Mouse (Mus musculus): ENCODE data around the gene Spata16.

The Spata16 gene

DNA sequence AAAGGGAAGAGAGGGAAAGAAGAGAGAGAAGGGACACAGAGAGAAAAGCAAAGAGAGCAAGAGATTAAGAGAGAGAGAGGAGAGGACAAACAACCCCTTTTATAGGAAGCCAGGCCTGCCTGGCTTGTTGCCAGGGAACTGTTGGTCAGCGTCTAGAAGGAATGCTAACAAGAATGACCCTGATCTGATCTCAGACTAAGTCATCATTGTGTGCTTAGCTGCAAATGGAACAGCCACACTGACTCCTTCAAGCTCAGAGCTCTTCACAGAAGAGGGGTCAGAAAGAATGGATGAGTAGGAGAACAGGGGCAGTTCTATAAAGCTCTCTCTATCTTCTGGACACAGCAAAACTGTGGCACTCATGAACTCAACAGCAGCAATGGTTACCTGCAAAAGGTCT lies 334.7 kb downstream of the Spata16 start:
- DNase-seq (ENCODE audit: low spot score), result no peak

DNA sequence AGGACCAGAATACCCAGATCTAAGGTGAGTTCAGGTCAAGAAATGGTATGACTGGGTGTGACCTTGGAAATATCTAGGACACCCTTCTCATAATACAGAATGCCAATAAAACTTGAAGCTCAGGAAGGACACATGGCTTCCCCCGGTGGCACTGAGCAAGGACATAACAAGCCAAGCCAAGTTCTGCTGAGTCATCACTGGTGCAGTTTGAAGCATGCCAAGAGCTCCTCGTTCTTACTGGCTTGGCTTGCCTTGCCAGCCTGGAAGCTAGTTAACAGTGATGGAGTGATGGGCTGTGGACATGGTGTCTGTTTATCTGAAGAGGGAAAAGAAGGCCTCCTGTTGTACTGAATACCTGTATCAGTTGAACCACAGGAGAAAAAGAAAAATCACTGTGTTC lies 342.2 kb downstream of the Spata16 start:
- no peak for DNase-seq (ENCODE audit: low spot score)

DNA sequence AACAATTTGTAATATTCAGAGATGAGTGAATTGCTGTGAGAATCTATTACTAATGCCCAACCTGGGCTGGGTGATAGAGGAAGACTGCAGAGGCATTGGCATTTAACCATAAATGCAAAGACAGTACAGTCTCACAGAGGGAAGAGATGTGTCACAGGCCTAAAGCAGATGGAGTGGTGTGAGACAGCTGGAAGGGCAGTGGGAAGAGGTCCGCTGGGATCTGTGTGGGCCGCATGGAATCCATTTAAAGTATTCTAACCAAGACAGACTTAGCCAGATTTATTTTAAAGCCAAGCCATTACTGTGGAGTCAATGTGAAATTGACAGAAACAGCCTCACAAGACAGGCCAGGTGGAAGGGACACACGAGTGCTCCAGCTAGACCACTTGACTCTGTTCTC lies 343.0 kb downstream of the Spata16 start:
- DNase-seq (ENCODE audit: low spot score), result no peak

DNA sequence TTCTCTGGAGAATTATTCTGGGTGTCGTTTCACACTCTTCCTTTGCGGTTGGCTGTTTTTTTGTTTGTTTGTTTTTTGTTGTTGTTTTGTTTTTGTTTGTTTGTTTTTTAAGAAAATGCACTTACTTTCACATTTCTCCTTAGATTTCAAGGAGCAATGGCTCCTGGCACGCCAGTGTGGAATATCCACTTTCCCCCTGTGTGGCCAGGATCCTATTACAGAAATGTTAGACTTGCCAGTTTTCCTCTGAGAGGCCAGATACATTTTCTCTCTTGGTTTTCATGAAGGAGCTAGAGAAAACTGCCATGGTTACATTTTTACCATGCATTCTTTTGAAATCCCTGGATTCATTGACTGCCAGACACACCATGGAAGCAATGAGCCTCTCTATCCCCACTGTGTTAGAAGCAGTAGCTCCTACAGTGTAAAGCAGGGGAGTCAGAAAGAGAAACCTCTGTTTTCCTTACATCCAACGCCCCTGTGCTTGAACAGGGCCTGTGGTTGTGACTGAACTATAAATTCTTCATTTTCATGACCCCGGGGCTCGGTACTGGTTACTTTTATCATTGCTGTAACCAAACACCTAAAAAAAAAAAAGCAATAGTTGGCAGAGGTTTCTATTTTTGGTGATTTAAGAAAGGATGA lies 344.7 kb downstream of the Spata16 start:
- no peak for DNase-seq (ENCODE audit: low spot score)

DNA sequence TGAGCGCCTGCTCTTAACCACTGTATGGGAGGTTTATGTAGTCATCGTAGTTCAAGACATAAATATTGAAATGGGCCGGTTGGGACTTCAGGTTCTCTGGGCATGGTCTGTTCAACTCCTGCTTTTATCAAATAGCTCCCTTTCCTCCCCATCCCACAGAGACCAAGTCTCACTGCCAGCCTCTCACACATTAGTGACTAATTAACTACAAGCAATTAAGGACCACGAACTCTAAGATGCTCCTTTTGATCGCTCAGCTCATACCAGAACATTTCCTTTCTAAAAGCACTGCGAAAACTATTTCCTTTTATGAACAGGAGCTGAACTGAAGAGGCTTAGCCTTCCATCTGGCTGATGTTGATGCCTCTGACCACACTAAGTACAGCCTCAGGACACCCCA lies 346.3 kb downstream of the Spata16 start:
- DNase-seq (ENCODE audit: low spot score), result no peak

DNA sequence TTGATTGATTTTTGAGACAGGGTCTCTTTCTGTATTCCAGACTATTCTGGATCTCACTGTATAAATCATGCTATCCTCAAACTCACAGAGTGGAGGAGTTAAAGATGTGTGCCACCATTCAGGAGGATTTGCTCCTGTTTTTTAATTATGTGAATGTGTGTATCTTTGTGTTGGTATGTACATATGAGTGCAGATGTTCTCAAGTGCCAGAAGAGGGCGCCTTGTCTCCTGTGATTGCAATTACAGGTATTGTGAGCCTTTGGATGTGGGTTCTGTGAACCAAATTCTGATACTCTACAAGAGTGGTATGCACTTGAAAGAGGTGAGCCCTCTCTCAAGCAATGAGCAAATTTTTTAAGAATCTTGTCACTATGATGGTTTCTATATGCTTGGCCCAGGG lies 369.4 kb downstream of the Spata16 start:
- no peak for DNase-seq (ENCODE audit: low spot score)

DNA sequence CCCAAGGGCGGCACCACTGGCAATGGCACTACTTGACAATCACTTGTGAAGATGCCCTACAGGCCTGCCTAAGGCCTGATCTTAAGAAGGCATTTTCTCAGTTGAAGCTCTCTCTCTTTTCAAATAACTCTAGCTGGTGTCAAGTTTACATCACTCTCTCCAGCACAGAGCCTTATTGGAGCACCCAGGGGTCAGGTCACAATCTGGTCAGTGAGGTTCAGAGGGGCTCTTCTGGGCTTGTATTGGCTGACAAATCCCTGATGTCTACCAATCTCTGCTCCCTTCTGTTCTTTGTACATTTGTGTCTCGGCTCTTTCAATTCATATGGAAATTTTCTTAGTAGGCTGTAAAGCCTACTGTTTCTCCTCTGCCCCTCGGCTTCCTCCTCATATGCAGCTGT lies 390.5 kb downstream of the Spata16 start:
- DNase-seq (ENCODE audit: low spot score), result no peak

DNA sequence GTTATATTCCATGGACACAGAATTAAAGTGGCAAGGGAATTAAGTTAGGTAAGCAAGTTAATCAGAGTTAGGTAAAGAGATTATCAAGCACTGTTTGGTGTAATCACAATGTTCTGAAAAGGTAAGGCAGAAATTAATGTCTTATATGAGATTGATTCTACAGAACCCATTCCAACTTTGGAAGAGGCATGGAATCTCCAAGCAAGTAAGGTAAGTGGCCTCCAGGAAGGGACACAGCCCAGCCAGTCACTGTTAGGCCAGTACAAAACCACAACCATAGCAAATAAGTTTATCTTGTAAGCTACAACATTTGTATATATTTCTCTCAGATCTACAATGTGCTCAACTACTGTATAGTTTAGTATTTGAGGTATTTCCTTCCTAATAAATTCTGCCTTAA lies 391.1 kb downstream of the Spata16 start:
- no peak for DNase-seq (ENCODE audit: low spot score)

DNA sequence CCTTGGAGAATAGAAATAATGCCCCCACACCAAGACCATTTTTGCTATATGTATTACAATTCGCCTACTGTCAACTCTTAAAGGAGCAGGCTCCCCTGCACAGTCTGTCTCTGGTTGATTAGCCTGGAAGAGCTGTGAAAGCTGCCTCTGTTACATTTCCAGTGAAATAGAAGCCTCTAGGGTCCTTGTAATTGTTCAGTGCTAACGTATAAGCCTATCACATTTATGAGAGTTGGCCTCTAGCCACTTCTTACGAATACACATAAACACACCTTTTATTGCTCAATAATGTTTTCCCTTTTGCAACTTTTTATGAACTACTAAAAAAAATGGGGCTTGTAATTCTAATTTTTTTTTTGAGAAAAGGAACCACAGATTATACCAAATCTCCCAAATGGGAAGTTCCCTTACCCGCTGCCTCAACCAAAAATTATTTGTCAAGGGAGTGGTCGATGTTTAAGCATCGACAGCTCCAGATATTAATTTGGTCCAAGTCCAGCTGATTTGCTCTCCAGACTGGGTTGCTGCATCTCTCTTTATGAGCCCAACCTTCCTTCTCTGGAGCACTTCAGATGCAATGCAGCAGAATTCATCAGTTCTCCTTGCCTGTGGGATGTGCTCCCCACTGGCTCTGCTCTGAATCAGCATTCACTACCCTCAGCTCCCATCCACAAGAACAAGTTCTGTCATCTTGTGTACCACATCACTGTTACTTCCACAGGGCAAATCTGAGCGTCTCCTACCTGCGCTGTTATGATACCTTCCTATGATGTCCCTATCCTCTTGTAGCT lies 392.8 kb downstream of the Spata16 start:
- no peak for DNase-seq (ENCODE audit: low spot score)
